ENCODE assay signal across 9 mouse cellular contexts in genomic region chr1:171247453-171247841, GRCm38 (mm10). TPM values are rescaled to one million over a fixed set of nuclear protein-coding genes. Genes with fewer than 3 reads are reported as not detected.
DNase-seq lines count a peak whose midpoint lies in the region; ATAC-seq and TF ChIP-seq lines count a peak whose summit lies in the region.
"Had no signal": no experiment of that assay in that cellular context is flagged by ENCODE, and none has a peak within 500 bp of the region (broad histone marks: within the 10 kb centered on the region; RNA-seq: fewer than 3 reads in every experiment).

No protein-coding gene starts in this region.

- H3K9ac ChIP-seq in forebrain, embryonic 12.5 days, result peak overlapping the region; percentile 51
- H3K9ac ChIP-seq in liver, embryonic 14.5 days (replicated peaks), result peak overlapping the region; percentile 79

- H3K9me3 ChIP-seq in forebrain, embryonic 12.5 days, result no peaks in the 10 kb centered on the region
- no peaks in the 10 kb centered on the region for H3K9me3 ChIP-seq in liver, embryonic 14.5 days (ENCODE audit: control insufficient read depth, low read length)

- peaks cover 7% of the 10 kb centered on the region for H3K36me3 ChIP-seq in C2C12 (ENCODE audit: control insufficient read depth, insufficient read depth)
- peaks cover 26% of the 10 kb centered on the region for H3K36me3 ChIP-seq in forebrain, embryonic 12.5 days (replicated peaks)
- H3K36me3 ChIP-seq in liver, embryonic 14.5 days (replicated peaks; ENCODE audit: control insufficient read depth, insufficient read depth, low read depth), result peaks cover 11% of the 10 kb centered on the region; the same call in 1 of the 2 replicates

- 15% methylated on average over 13 of the region's 13 CpGs for WGBS in forebrain, embryonic 12.5 days
- WGBS in liver, embryonic 14.5 days (ENCODE audit: insufficient replicate concordance), result 7% methylated on average over 13 of the region's 13 CpGs

- peaks cover 35% of the 10 kb centered on the region for H3K79me2 ChIP-seq in C2C12 (ENCODE audit: control insufficient read depth, insufficient read depth)

- peak overlapping the region; percentile 97 for H3K27ac ChIP-seq in gastrocnemius, adult 2 months
- peak overlapping the region; percentile 80 for H3K27ac ChIP-seq in forebrain, embryonic 12.5 days
- H3K27ac ChIP-seq in liver, embryonic 14.5 days, result peak overlapping the region; percentile 83

- H3K4me2 ChIP-seq in forebrain, embryonic 12.5 days, result peak overlapping the region; percentile 79
- H3K4me2 ChIP-seq in liver, embryonic 14.5 days (ENCODE audit: low read depth), result peak overlapping the region; percentile 97

- H3K27me3 ChIP-seq in C2C12 (ENCODE audit: control insufficient read depth, insufficient read depth, insufficient read length), result no peaks in the 10 kb centered on the region
- H3K27me3 ChIP-seq in forebrain, embryonic 12.5 days, result no peaks in the 10 kb centered on the region; the same call in 1 of the 2 replicates
- H3K27me3 ChIP-seq in liver, embryonic 14.5 days (ENCODE audit: control insufficient read depth, insufficient read depth, low read length), result peaks cover 19% of the 10 kb centered on the region

- TF ChIP-seq EP300 in liver, embryonic 14.5 days (IDR thresholded peaks at IDR 0.05; ENCODE audit: low read depth), result no peak

- peak; percentile 1; the same call in 1 of the 2 replicates for ATAC-seq in forebrain, embryonic 12.5 days (ENCODE audit: low FRiP score)
- peak; percentile 27 for ATAC-seq in liver, embryonic 14.5 days (ENCODE audit: insufficient read depth)

- peak overlapping the region; percentile 53 for H3ac ChIP-seq in C2C12 (ENCODE audit: control insufficient read depth, insufficient read length, low read depth)

- H3K79me3 ChIP-seq in C2C12 (ENCODE audit: low read depth), result peaks cover 19% of the 10 kb centered on the region

- intact Hi-C loops in gastrocnemius, adult 2 months (cut with DNase I), result loop anchor here (1.0 kb wide), 1 partner anchor 25 kb away; the partner anchor contains the start of gene Tomm40l

- peak overlapping the region; percentile 89 for H3K4me3 ChIP-seq in gastrocnemius, adult 2 months
- peak overlapping the region; percentile 65 for H3K4me3 ChIP-seq in C2C12 (ENCODE audit: insufficient read depth, poor library complexity, severe bottlenecking)
- peak overlapping the region; percentile 78 for H3K4me3 ChIP-seq in forebrain, embryonic 12.5 days (replicated peaks)
- H3K4me3 ChIP-seq in liver, embryonic 14.5 days (ENCODE audit: insufficient read depth in 1 of 2, low read depth in 2 of 2, low read length in 2 of 2), result peak overlapping the region; percentile 82 to 84

- TF ChIP-seq CTCF in gastrocnemius, adult 2 months (IDR thresholded peaks at IDR 0.05), result no peak
- TF ChIP-seq CTCF in C2C12 (IDR thresholded peaks at IDR 0.05; ENCODE audit: control insufficient read depth, insufficient read depth, insufficient read length), result no peak
- TF ChIP-seq CTCF in liver, embryonic 14.5 days (IDR thresholded peaks at IDR 0.05; ENCODE audit: low read depth), result no peak

- no peak for DNase-seq in gastrocnemius, adult 2 months
- no peak for DNase-seq in gastrocnemius, adult 18-20 months (ENCODE audit: low spot score)
- no peak for DNase-seq in liver, embryonic 14.5 days (ENCODE audit: low read depth in 3 of 3, low spot score in 3 of 3)
- DNase-seq in yolk sac, embryonic 10.5 days (ENCODE audit: low spot score), result no peak
- no peak for DNase-seq in urinary bladder, postnatal 14 days (ENCODE audit: low spot score)
- DNase-seq in gastrocnemius, adult 8-10 months (ENCODE audit: low spot score in 2 of 2), result no peak

- H3K4me1 ChIP-seq in forebrain, embryonic 12.5 days, result peaks cover 52% of the 10 kb centered on the region
- H3K4me1 ChIP-seq in liver, embryonic 14.5 days (replicated peaks; ENCODE audit: control insufficient read depth in 2 of 2, insufficient read depth in 2 of 2, low read length in 1 of 2), result peaks cover 13 to 18% of the 10 kb centered on the region in 2 experiments

TF ChIP-seq in C2C12, 6 proteins besides CTCF, POLR2A, EP300 and RAD21:
- TF ChIP-seq CEBPB (IDR thresholded peaks at IDR 0.05; ENCODE audit: low read depth) (no peak), MYOD1 (IDR thresholded peaks at IDR 0.05; ENCODE audit: control insufficient read depth, insufficient read length, low read depth) (no peak), MYOG (IDR thresholded peaks at IDR 0.05; ENCODE audit: control insufficient read depth, extremely low read depth, insufficient read length) (no peak), FOSL1 (IDR thresholded peaks at IDR 0.05; ENCODE audit: insufficient read depth, low read length, poor library complexity, severe bottlenecking) (no peak), USF1 (IDR thresholded peaks at IDR 0.05; ENCODE audit: low read depth) (no peak), MAX (IDR thresholded peaks at IDR 0.05) (no peak)

RNA-seq across cellular contexts. Expression of gene Adamts4, which starts 2.8 kb away (rescaled TPM):
- under 1 TPM; 0.15 to 0.73 TPM for total RNA-seq in gastrocnemius, adult 2 months (2021)
- under 1 TPM; 0.48 to 0.90 TPM for total RNA-seq in gastrocnemius, adult 18-20 months (2021)
- 6.7 TPM for polyA plus RNA-seq in C2C12 (2012; fragmentation: generic; extraction: Trizol)
- 8.9 TPM in 2 replicates for polyA plus RNA-seq in forebrain, embryonic 12.5 days (2016; fragmentation: Nextera tagmentation; extraction: Ambion mirVana)
- polyA plus RNA-seq in liver, embryonic 14.5 days (2012; rRNA removed), result 0.11 and 0.17 TPM in 2 replicates
- 0.13 and 0.25 TPM in 2 replicates for polyA plus RNA-seq in liver, embryonic 14.5 days (2014; fragmentation: Nextera tagmentation; extraction: Ambion mirVana)
- total RNA-seq in gastrocnemius, adult 8-10 months (2022), result under 1 TPM in 2 of 4 experiments, not detected in 2; 0.09 to 0.36 TPM

RNA-seq across cellular contexts. Expression of gene Ndufs2, which starts 3.7 kb away (rescaled TPM):
- total RNA-seq in gastrocnemius, adult 2 months (2021), result 1,000 to 10,000 TPM; 1,014 to 1,063 TPM
- 100 to 1,000 TPM; 804 to 821 TPM for total RNA-seq in gastrocnemius, adult 18-20 months (2021)
- 227 TPM for polyA plus RNA-seq in C2C12 (2012; fragmentation: generic; extraction: Trizol)
- 209 and 213 TPM in 2 replicates for polyA plus RNA-seq in forebrain, embryonic 12.5 days (2016; fragmentation: Nextera tagmentation; extraction: Ambion mirVana)
- 53.6 and 72.4 TPM in 2 replicates for polyA plus RNA-seq in liver, embryonic 14.5 days (2012; rRNA removed)
- 136 TPM in 2 replicates for polyA plus RNA-seq in liver, embryonic 14.5 days (2014; fragmentation: Nextera tagmentation; extraction: Ambion mirVana)
- total RNA-seq in gastrocnemius, adult 8-10 months (2022), result 100 to 1,000 TPM; 830 to 997 (median 868) TPM

RNA-seq across cellular contexts. Expression of gene Fcer1g, which starts 13.3 kb away (rescaled TPM):
- 1 to 10 TPM; 2.5 to 6.1 TPM for total RNA-seq in gastrocnemius, adult 2 months (2021)
- 1 to 10 TPM; 2.2 to 4.9 TPM for total RNA-seq in gastrocnemius, adult 18-20 months (2021)
- not detected for polyA plus RNA-seq in C2C12 (2012; fragmentation: generic; extraction: Trizol)
- polyA plus RNA-seq in forebrain, embryonic 12.5 days (2016; fragmentation: Nextera tagmentation; extraction: Ambion mirVana), result 12.6 and 15.3 TPM in 2 replicates
- 50.1 and 74.3 TPM in 2 replicates for polyA plus RNA-seq in liver, embryonic 14.5 days (2012; rRNA removed)
- 87.8 and 104 TPM in 2 replicates for polyA plus RNA-seq in liver, embryonic 14.5 days (2014; fragmentation: Nextera tagmentation; extraction: Ambion mirVana)
- 1 to 10 TPM in 3 of 4 experiments, under 1 TPM in 1; 0.85 to 3.1 (median 2.3) TPM for total RNA-seq in gastrocnemius, adult 8-10 months (2022)

RNA-seq across cellular contexts. Expression of gene Apoa2, which starts 22.6 kb away (rescaled TPM):
- under 1 TPM in 1 of 2 experiments, not detected in 1; 0.59 TPM for total RNA-seq in gastrocnemius, adult 2 months (2021)
- 1 to 10 TPM in 1 of 2 experiments, not detected in 1; 7.5 TPM for total RNA-seq in gastrocnemius, adult 18-20 months (2021)
- not detected for polyA plus RNA-seq in C2C12 (2012; fragmentation: generic; extraction: Trizol)
- polyA plus RNA-seq in forebrain, embryonic 12.5 days (2016; fragmentation: Nextera tagmentation; extraction: Ambion mirVana), result 1.5 and 2.6 TPM in 2 replicates
- 2,859 and 3,167 TPM in 2 replicates for polyA plus RNA-seq in liver, embryonic 14.5 days (2012; rRNA removed)
- polyA plus RNA-seq in liver, embryonic 14.5 days (2014; fragmentation: Nextera tagmentation; extraction: Ambion mirVana), result 5,173 and 5,415 TPM in 2 replicates
- total RNA-seq in gastrocnemius, adult 8-10 months (2022), result 1 to 10 TPM in 2 of 4 experiments, not detected in 2; 1.5 to 6.1 TPM
- total RNA-seq: hematopoietic stem cell, adult 5-6 weeks had no signal

RNA-seq across cellular contexts. Expression of gene B4galt3, which starts 22.7 kb away (rescaled TPM):
- 10 to 100 TPM; 12.1 to 12.5 TPM for total RNA-seq in gastrocnemius, adult 2 months (2021)
- 10 to 100 TPM; 12.0 to 13.0 TPM for total RNA-seq in gastrocnemius, adult 18-20 months (2021)
- polyA plus RNA-seq in C2C12 (2012; fragmentation: generic; extraction: Trizol), result 17.4 TPM
- 78.1 and 78.6 TPM in 2 replicates for polyA plus RNA-seq in forebrain, embryonic 12.5 days (2016; fragmentation: Nextera tagmentation; extraction: Ambion mirVana)
- 14.5 and 14.7 TPM in 2 replicates for polyA plus RNA-seq in liver, embryonic 14.5 days (2012; rRNA removed)
- polyA plus RNA-seq in liver, embryonic 14.5 days (2014; fragmentation: Nextera tagmentation; extraction: Ambion mirVana), result 12.7 and 17.3 TPM in 2 replicates
- 10 to 100 TPM in 2 of 4 experiments, 1 to 10 TPM in 2; 8.7 to 14.1 (median 10.9) TPM for total RNA-seq in gastrocnemius, adult 8-10 months (2022)
